ENCODE assay signal across 15 mouse cellular contexts in the genomic region with DNA sequence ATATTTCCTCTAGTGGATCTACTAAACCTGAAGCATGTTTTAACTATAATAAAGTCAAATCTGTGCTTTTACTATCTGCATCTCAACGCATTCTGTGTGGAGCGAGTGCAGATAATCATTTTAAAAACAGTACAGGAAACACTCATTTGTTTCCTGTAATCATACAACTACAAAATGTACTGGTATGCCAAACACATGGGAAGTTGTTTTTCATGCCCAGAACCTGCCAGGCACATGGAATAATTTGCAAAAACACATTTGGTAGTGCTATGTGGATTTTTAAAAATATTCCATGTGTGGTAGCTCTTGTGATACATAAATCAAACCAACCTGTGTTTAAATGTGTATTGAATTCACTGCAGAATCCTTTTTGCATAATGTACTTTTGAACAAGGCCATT.
"Had no signal": no experiment of that assay in that cellular context is flagged by ENCODE, and none has a peak within 500 bp of the region (broad histone marks: within the 10 kb centered on the region; RNA-seq: fewer than 3 reads in every experiment).

No protein-coding gene starts in this region.

- DNase-seq: retina, postnatal 1 day; right cerebral cortex, adult 18-20 months; right cerebral cortex, postnatal 14 days; right cerebral cortex, postnatal 25 days; right cerebral cortex, postnatal 4 days; spleen, adult 18-20 months; thymus, adult 18-20 months; thymus, adult 2 months; thymus, postnatal 14 days; thymus, postnatal 25 days; thymus, postnatal 36 days; thymus, postnatal 4 days had no signal

- H3K9me3 ChIP-seq: neural tube, embryonic 15.5 days; stomach, embryonic 15.5 days had no signal

- H3K27me3 ChIP-seq: neural tube, embryonic 15.5 days; stomach, embryonic 15.5 days had no signal

- H3K4me1 ChIP-seq: neural tube, embryonic 15.5 days; stomach, embryonic 15.5 days had no signal

- H3K9ac ChIP-seq: neural tube, embryonic 15.5 days; stomach, embryonic 15.5 days had no signal

- H3K4me2 ChIP-seq: neural tube, embryonic 15.5 days; stomach, embryonic 15.5 days had no signal

- H3K36me3 ChIP-seq: neural tube, embryonic 15.5 days; stomach, embryonic 15.5 days had no signal

- H3K4me3 ChIP-seq: neural tube, embryonic 15.5 days; stomach, embryonic 15.5 days had no signal

- H3K27ac ChIP-seq: neural tube, embryonic 15.5 days; stomach, embryonic 15.5 days; stomach, postnatal 0 days had no signal
